Mouse (Mus musculus): Measurements from ENCODE around the gene Mxi1. TPM values are rescaled to one million over a fixed set of nuclear protein-coding genes. Genes with fewer than 3 reads are reported as not detected.
A peak's percentile ranks its signal among the peaks of the same experiment; 100 is the strongest.

Mxi1 gene
- polyA plus RNA-seq, 1 experiment from 2014 or later: 43.0 TPM

GRCm38 (mm10) chr19:53280254-53280653 lies 30.1 kb upstream of the Mxi1 start:
- Histone ChIP-seq H3K9ac (replicated peaks; ENCODE audit: low read depth) (no peak overlapping the region), H3K27ac (ENCODE audit: low read length) (no peak overlapping the region), H3K4me1 (ENCODE audit: insufficient read depth, low read depth, low read length) (no peaks in the 10 kb centered on the region; the same call in 1 of the 2 replicates), H3K9me3 (ENCODE audit: low read length) (no peaks in the 10 kb centered on the region), H3K4me3 (ENCODE audit: low read depth, low read length) (no peak overlapping the region), H3K4me2 (replicated peaks; ENCODE audit: low read depth, low read length) (no peak overlapping the region), H3K27me3 (replicated peaks; ENCODE audit: insufficient read depth, low read length) (no peaks in the 10 kb centered on the region), H3K36me3 (ENCODE audit: insufficient read depth, low read length) (no peaks in the 10 kb centered on the region)
- WGBS: 80% methylated on average over 8 of the region's 8 CpGs
- DNase-seq (ENCODE audit: low spot score) (no peak), ATAC-seq (no peak)
- TF ChIP-seq EP300 (IDR thresholded peaks at IDR 0.05) (no peak), CTCF (IDR thresholded peaks at IDR 0.05) (no peak)

GRCm38 (mm10) chr19:53282571-53282970 lies 27.7 kb upstream of the Mxi1 start:
- H3K4me3 ChIP-seq (ENCODE audit: low read depth, low read length): no peak overlapping the region
- no peak overlapping the region for H3K4me2 ChIP-seq (replicated peaks; ENCODE audit: low read depth, low read length)
- 59% methylated on average over 10 of the region's 10 CpGs for WGBS
- ATAC-seq (no peak), DNase-seq (ENCODE audit: low spot score) (no peak)
- no peaks in the 10 kb centered on the region for H3K36me3 ChIP-seq (ENCODE audit: insufficient read depth, low read length)
- no peak overlapping the region for H3K9ac ChIP-seq (replicated peaks; ENCODE audit: low read depth)
- H3K4me1 ChIP-seq (ENCODE audit: insufficient read depth, low read depth, low read length): no peaks in the 10 kb centered on the region; the same call in 1 of the 2 replicates
- H3K27ac ChIP-seq (ENCODE audit: low read length): no peak overlapping the region
- H3K27me3 ChIP-seq (replicated peaks; ENCODE audit: insufficient read depth, low read length): no peaks in the 10 kb centered on the region
- H3K9me3 ChIP-seq (ENCODE audit: low read length): no peaks in the 10 kb centered on the region
- no peak for TF ChIP-seq EP300 (IDR thresholded peaks at IDR 0.05)

DNA sequence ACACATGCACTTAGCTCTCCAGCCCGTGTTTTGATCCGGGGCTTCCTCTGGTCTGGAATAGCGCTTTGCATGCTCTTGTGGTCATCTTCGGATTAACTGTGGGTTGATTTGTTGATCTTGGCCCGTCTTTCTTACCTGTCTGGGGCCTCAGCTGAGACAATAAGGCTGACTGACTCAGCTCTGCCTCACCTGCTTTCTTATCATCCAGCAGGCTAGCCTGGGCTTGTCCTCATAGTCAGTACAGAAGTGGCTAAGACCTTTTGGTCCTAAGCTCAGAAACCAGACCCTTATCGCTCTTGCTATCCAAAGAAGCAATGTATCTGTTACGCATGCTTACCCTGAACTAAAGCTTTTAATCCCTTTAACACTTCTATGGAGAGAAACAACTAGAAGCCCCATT lies 26.6 kb upstream of the Mxi1 start:
- DNase-seq (ENCODE audit: low spot score): no peak
- Histone ChIP-seq H3K36me3 (ENCODE audit: insufficient read depth, low read length) (no peaks in the 10 kb centered on the region), H3K9me3 (ENCODE audit: low read length) (no peaks in the 10 kb centered on the region), H3K27ac (ENCODE audit: low read length) (no peak overlapping the region), H3K27me3 (replicated peaks; ENCODE audit: insufficient read depth, low read length) (no peaks in the 10 kb centered on the region), H3K9ac (replicated peaks; ENCODE audit: low read depth) (no peak overlapping the region), H3K4me2 (replicated peaks; ENCODE audit: low read depth, low read length) (no peak overlapping the region), H3K4me1 (ENCODE audit: insufficient read depth, low read depth, low read length) (no peaks in the 10 kb centered on the region; the same call in 1 of the 2 replicates), H3K4me3 (ENCODE audit: low read depth, low read length) (no peak overlapping the region)
- no peak for ATAC-seq
- WGBS: 84% methylated on average over 7 of the region's 7 CpGs
- TF ChIP-seq CTCF (IDR thresholded peaks at IDR 0.05): no peak
- no peak for TF ChIP-seq EP300 (IDR thresholded peaks at IDR 0.05)

GRCm38 (mm10) chr19:53284268-53285208 lies 25.8 kb upstream of the Mxi1 start:
- peak; percentile 54 for ATAC-seq
- H3K9me3 ChIP-seq (ENCODE audit: low read length): no peaks in the 10 kb centered on the region
- TF ChIP-seq CTCF (IDR thresholded peaks at IDR 0.05) (no peak), EP300 (IDR thresholded peaks at IDR 0.05) (no peak)
- peak; percentile 58 for DNase-seq (ENCODE audit: low spot score)
- no peaks in the 10 kb centered on the region for H3K36me3 ChIP-seq (ENCODE audit: insufficient read depth, low read length)
- H3K9ac ChIP-seq (replicated peaks; ENCODE audit: low read depth): no peak overlapping the region
- 39% methylated on average over 20 of the region's 20 CpGs for WGBS
- no peak overlapping the region for H3K27ac ChIP-seq (ENCODE audit: low read length)
- no peaks in the 10 kb centered on the region for H3K27me3 ChIP-seq (replicated peaks; ENCODE audit: insufficient read depth, low read length)
- no peak overlapping the region for H3K4me2 ChIP-seq (replicated peaks; ENCODE audit: low read depth, low read length)
- H3K4me1 ChIP-seq (ENCODE audit: insufficient read depth, low read depth, low read length): no peaks in the 10 kb centered on the region; the same call in 1 of the 2 replicates
- H3K4me3 ChIP-seq (ENCODE audit: low read depth, low read length): no peak overlapping the region

- Histone ChIP-seq H3K4me2 (replicated peaks; ENCODE audit: low read depth, low read length) (no peak overlapping the region), H3K4me3 (ENCODE audit: low read depth, low read length) (no peak overlapping the region), H3K9ac (replicated peaks; ENCODE audit: low read depth) (no peak overlapping the region), H3K4me1 (ENCODE audit: insufficient read depth, low read depth, low read length) (no peaks in the 10 kb centered on the region), H3K36me3 (ENCODE audit: insufficient read depth, low read length) (no peaks in the 10 kb centered on the region), H3K27ac (ENCODE audit: low read length) (no peak overlapping the region), H3K9me3 (ENCODE audit: low read length) (no peaks in the 10 kb centered on the region), H3K27me3 (replicated peaks; ENCODE audit: insufficient read depth, low read length) (no peaks in the 10 kb centered on the region)
- TF ChIP-seq CTCF (IDR thresholded peaks at IDR 0.05) (no peak), EP300 (IDR thresholded peaks at IDR 0.05) (no peak)
- DNase-seq (ENCODE audit: low spot score) (no peak), ATAC-seq (no peak)
- WGBS: 63% methylated on average over 23 of the region's 23 CpGs
Observed at GRCm38 (mm10) chr19:53296331-53297254, 13.7 kb upstream of the Mxi1 start.

Data from lung, postnatal 0 days (tissue).